Mouse (Mus musculus) E14TG2a.4 (cell line): Measurements from ENCODE around the gene Ttc7.

Experiments used
- CTCF ChIP-seq: conservative IDR thresholded peaks from 2 replicates; pipeline ENCODE4 v1.5.1; 2014; ENCODE audit warnings: low read length
- POU5F1 ChIP-seq: IDR thresholded peaks from 2 replicates; pipeline ENCODE4 v1.6.1; 2014; ENCODE audit warnings: low read length, borderline replicate concordance

GRCm38 (mm10) chr17:87353745-87354320, 71.1 kb downstream of the Ttc7 start:
- TF ChIP-seq CTCF (no peak), POU5F1 (no peak)
